Mouse (Mus musculus) thymus, postnatal 36 days (tissue): ENCODE results near the gene Gja8.
A peak's percentile ranks its signal among the peaks of the same experiment; 100 is the strongest.

Source experiments
- DNase-seq, 2 experiments: peaks; one replicate each; pipeline ENCODE4 v3.0.0; 2022; ENCODE audit warnings: mixed read lengths in 2 of 2

Gja8 gene

DNA sequence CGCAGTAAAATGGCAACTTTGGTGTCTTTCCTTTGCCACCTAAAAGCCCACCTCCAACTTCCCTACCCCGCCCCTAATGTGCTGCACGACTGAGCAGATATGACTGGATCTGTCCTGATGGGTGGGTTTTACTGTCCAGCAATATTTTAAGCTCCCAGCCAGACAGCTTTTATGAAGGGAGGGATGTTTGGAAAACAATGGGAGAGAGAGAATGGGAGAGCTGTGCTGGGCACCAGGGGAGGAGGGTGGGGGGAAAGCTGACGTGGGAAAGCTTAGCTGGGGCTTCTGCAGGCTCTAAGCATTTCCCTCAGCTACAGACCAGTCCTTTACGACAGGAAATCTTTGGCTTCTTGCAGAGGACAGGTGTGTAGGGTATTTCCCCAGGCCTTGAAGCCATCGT, at the start of gene Gja8:
Gene Gja8, minus strand, starts transcription at position 101 of the 400 bp plus-strand sequence.
- DNase-seq = no peak

DNA sequence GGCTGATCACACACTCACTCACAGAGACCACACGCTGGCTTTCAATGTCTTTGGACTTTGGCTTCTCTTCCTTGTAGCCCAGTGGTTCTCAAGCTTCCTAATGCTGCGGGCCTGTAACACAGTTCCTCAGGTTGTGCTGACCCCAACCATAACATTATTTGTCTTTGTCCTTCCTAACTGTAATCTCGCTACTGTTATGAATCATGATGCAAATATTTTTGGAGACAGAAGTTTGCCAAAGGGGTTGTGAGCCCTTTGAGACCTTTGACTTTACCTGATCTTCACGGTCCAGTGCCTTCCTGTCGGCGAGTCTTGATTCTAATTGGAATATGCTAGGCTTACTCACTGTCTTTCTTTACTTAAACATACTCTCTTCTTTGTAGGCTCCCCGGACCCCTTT, 48.6 kb upstream of the Gja8 start:
- no peak for DNase-seq

DNA sequence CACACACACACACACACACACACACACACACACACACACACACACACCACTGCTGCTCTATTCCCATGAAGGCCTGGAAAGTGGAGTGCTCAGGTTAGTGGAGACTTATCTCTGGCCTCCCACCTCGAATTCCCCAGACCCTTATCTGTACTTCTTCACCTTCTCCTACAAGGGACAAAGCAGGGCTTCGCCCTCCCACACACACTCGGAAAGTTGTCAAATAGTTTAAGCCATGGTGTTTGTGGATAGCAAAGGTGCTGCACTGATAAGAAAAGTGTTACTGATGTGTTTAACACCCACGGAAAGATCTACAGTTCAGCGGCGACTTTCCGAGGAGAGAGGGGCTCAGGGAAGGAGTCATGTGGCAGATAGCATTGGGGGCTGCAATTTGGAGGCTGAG, 45.2 kb upstream of the Gja8 start:
- no peak for DNase-seq

DNA sequence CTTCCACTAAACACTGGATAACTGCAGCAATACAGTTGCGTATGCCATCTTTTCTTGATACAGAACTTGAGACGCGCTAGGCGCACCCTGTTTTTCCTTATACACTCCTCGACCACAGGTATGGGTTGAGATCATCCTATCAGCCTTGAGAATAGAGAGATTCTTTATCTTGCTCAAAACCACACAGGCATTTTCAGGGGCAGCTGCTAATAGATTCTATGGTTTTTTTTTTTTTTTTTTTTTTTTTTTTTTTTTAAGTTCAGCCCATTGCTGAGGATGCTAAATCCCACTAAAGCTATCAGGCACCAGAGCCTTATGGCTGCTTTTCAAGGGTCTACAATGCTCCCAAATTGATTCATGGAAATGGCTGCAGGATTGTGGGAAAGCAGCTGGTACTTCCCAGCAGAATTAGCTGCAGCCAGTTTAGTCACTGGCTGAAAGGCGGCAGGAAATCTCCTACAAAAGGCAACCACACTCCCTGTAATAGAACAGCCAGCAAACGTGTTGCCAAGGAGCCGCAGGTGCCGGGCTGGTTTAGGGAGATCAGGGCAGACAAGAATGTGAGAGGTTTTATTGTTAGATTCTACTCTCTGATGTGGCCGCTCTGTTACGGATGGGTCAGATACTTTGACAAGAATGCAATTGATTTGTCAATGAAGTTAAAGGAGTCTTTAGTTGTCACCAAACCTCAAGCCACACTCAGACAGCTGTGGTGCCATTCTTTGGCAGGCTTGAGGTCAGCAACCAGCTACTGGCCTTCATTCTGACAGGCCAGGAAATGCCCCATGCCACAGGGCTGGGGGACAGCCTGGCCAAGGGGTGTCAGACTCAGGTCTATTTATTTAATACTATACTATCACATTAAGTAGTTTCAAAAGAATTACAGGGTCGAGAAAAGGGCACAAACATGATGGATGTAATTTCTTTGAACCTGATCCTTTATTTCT, 37.5 kb upstream of the Gja8 start:
- no peak for DNase-seq

DNA sequence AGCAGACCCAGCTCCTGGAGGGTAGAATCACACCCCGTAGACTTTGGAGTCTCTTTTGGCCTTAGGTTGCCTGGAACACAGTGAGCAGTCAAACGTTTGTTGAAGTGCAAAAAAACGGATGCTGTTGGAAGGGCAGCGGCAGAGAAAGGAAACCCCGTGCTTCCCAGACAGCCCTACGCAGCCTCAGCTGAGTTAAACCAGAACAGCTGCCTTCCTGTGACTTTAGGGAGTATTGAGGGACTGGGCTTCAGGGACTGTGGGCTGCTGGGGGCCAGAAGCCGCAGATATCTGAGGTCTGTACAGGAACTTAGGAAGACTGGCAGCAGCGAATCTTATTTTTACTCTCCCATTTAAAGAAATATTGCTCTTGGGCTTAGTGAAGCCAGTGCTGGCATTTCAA, 34.8 kb upstream of the Gja8 start:
- DNase-seq = no peak

DNA sequence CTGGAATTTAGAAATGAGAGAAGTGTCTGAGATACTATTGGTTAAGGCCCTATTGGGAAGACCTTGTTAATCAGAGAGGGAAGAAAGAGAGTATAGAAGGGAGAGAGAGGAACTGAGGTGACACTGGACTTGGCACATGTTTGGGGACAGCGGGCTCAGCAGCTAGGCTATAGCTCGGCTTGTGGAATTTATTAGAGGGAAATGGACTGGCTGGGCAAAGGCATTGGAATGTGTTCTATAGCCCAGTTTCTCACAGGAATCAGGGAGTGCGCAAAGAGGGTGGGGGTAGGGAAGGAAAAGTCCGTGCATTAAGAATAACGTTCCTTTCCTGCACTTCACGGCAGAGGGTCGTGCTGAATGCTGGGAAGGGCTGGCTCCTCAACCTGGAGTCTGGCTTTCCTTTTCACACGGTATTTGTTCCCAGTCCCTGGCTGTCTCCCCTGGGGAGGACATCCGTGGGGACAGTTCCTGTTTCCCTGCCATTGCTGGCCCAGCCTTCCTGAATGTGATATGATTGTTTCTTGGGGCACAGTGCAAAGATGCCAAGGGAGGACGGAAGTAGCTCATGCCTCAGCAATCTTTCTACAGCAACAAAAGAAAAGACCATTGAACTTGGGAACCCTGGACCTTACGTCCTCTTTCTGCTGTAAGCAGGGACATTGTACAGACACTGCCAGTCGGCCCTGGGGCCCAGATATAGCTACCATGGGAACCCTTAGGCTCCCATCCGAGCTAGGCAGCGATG, 27.8 kb upstream of the Gja8 start:
- no peak for DNase-seq

DNA sequence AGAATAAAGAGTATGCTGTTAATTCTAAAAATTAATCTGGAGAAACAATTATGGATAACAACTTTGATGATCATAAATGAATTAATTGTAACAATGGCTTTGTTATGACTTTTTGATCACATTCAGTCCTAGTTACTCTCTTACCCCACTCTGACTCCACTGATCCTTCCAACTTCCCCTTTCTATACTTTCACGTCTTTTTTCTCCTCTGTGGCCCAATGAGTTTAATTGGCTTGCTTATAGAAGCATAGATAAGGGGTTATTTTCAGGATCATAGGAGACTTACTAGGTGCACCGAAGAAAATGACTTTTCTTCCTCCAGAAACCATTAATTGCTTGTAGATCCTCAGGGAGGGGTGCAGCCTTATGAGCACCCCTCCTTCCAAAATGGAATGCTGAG, 16.9 kb upstream of the Gja8 start:
- no peak for DNase-seq

DNA sequence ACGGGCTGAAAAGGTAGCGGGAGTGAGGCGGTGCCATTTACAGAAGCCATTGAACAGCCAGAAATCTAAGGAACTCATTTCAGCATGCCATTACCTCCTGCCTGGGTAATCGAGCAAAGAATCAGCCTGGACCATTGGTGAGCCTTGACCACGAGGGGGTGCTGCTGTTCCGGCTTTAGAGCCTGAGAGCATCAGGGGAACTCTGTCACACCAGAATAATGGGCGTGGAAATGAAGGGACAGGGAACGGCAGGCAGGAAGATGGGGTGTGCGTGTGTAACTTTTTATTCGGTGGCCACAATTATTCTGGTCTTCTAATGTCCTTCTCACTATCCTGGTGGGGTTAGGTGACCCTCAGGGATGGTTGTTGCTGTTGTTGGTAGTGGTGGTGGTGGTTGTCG, 12.9 kb upstream of the Gja8 start:
- DNase-seq = peak; percentile 80 to 85

DNA sequence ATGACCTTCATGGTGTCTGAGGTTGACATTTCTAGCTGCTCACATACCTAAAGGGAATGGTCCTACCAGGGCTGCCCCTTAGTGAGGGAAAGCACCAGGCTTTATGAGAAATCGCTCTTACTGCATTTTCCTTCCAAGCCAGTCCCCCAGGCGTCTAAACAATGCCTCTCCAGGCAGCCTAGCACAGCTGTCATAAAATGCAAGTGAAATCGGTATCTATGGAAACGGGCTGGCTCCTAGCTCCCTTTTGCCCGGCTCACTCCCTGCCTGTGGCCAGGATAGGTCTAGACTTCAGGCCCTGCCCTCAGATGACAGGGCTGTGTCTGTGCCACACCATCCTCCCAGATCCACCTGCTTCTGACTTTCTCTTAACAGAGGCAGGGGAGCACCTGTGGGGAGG, 11.8 kb upstream of the Gja8 start:
- no peak for DNase-seq

DNA sequence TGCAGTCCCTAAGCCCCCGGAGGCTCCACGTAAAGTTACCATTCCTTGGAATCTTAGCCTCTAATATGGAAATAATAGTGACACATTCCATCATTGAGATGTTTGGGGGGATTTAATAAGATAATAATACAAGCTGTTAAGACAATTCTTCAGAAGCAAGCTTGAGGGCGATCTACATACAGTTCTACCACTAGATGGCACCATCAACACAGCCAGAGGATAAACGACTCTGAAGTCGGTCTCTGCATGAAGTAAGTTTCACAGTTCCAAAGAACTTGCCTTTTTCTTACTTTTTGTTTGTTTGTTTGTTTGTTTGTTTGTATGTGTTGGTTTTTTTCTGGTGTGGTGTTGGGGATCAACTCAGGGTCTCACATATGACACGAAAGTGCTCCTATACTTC, 10.4 kb upstream of the Gja8 start:
- no peak for DNase-seq

DNA sequence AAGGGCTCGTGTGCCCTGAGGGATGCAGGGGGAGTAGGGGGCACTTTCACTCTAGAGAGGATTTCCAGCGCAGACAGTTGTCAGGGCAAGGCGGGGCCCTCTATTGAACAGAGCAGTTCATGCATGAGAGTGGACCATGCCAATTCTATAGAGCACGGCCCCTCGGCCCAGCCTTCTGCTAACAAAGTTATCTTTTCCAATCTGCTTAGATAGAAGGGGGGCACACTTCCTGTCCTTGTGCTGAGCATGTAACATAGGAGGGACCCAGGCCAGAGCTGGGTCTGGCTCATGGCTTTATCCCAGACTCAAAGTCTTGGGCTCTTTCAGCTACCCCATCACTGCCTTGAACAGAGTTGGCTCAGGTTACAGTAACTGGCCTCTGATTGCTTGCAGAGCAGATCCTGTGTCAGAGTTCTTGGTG, 5.5 kb upstream of the Gja8 start:
- DNase-seq = no peak

DNA sequence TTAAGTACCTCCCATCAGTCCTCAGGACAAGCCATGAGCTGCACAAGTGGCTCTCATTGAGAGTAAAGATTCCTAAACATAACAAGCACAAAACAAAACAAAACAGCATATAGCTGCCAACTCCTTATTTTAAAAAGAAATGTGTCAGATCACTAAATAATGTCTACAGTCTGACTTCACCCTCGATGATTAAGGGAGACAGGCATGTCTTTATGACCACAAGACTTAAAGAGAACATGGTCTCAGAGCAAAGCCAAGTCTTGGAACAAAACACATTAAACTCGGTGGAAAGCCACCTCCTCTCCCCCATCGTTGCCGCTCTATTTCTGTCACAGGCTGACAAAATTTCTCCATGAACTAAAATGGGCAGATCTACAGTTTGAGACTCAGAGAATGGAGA, 1.2 kb downstream of the Gja8 start:
- DNase-seq = no peak

DNA sequence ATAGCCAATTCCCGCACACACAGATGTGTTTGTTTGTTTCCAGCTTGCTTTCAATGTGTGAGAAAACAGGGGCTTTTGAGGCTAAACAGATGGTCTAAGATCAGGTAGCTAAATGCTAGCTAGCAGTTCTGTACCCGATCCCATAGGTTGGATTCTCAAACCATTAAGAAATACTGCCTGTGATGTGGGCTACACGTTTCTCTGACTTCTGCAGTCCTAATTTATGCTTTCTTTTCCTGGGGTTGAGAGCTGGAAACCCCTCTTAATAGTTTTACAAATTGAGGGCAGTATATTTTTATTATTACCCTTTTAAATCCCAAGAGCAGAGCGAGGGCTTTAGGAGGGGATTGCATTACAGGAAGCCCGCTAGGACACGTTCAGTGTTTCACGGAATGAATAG, 4.8 kb downstream of the Gja8 start:
- no peak for DNase-seq

DNA sequence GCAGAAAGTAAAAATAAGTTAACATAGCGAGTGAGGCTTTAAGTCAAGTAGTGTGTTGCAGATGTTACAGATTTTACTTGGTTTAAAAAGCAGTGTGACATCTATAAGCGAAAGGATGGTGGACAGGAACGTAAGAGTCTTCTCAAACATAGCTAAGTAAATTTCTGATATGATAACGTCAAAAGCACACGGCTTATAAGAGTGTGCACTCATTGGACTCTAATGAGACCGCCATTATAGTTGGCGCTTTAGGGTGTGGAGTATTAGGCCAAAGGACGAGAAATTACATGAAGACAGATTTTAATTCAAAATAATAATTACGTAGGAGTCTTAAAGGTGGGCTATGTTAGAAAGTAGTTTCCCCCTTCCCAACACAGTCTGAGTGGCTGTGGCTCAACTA, 20.2 kb downstream of the Gja8 start:
- no peak for DNase-seq

DNA sequence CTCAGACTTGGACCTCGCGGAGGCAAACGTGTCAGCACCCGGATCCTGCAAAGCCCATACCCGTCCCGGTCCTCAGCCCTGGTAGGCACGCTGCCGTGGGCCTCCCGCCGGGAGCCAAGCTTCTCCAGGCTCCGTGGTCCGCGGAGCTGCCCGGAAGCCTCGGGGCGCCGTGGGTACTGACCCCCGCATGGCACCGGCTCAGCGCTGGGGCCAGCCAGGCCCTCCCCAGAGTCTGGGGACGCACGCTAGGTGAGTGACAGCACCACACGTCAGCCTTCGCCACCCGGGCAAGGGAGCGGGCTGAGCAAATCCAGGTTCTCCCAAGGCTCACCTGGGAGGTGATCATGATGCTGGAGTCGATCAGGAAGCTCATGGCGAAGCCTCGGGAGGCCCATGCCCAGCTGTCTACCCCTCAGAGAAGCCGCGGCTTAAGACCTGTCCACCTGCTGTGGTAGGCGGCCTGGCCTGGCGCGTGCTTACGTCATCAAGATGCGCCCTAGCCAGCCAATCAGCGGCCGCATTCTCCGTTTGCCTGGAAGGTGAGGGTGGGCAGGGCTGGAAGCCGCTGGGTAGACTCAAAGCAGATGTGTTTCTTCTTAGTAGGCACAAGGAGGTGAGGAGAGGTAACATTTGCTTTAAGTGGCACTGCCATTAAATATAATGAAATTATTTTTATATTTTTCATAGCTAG, 20.8 kb downstream of the Gja8 start, which contains the start of gene Gpr89:
Gene Gpr89, minus strand, starts transcription at position 496 of the 691 bp plus-strand sequence.
- DNase-seq = peak; percentile 92 to 93

DNA sequence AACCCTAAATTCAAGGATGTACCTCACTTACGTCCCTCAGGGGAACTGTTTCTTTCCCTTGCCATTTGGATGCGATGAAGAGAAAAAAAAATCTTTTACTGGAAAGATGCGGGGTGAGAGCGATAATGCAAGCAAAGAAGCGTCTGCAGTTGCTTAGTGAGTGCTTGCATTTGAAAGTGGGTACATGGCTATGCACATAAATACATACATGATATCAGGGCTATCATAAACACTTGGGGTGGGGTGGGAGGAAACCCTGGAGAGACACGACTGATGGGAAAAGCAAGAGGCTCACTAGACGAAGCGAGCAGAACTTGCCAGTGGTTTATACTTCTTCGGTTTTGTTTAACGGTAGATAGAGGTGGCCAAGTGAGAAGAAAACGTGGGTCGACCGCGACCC, 21.4 kb downstream of the Gja8 start, which contains the start of gene Gja5:
Gene Gja5, plus strand, starts transcription at position 301 of the 400 bp plus-strand sequence.
- DNase-seq = no peak

DNA sequence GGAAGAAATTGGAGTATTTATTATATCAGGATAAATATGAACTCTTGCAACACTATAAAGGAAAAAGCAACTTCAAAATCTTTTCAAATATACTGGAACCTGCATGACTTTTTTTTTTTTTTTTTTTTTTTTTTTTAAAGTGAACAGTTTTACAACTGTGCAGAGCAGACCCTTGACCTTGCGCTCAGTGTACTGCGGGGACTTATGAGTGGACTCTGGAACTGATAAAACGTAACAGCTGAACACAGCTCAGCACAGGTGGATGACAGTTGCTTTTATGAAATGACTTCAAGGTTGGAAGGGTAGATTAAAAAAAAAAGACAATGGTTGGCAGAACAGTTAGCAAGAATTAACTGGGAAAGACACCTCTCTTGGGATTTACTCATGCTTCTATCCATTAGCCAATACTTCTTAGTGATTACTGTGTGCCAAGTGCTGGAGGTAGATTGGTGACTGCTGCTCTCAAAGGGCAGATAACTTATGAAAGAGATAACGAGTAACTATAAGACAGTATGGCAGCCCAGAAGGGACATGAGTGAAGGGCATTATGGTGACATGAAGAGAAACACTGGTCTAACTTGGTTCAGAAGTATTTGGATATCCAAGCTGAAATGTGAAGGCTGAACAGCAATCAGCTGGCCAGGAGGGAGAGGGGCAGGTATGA, 23.4 kb downstream of the Gja8 start:
- DNase-seq = no peak

DNA sequence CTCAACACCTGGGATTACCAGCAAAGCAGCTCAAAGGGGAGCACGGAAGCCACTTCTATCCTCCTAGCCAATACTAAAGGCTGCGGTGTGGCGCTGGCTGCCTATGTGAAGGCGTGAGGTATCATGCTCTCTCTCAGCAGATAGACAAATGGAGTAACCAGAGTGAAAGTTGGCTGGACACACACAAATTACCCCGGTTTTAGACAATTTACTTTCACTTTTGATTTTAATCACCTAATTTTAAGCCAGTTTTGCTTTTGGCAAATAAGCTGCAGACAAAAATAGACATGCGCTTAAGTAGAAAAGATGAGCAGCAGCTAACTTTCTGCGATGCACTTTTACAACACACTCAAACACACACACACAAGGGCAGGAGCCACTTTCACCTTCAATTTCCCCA, 42.1 kb downstream of the Gja8 start:
- no peak for DNase-seq

DNA sequence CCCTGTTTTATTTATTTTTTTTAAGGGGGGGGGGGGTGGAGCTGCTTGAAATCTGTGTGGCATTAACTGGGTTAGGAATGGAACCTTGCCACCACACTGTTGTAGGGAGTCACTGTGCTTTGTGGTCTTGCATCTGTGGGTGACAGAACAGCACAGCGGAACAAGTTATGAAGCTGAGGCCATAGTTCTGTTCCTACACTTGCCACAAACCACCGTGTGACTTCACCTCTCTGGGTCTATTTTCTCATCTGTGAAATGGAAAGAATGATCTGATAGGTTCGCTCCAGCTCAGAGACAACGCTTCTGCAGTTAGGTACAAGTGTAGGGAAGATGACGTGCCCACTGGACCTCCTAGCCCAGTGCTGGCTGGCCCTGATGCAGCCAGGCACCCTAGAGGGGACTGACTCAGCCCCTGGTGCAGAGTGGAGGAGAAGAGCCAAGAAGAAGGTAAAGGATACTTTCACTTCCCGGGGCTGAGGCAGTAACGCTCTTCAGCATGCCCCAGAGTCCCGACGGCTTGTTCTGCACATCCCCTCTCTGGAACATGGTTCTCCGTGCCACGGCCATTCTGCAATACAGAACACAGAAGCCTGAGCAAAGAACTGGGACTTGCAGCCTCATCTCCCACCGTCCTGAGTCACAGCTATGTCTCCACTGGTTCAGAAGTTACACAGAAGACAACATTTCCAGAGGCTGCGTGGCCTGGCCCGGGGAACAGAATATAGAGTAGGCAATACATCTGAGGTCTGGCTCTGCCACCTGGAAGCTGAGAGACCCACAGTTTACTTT, 43.6 kb downstream of the Gja8 start:
- no peak for DNase-seq

DNA sequence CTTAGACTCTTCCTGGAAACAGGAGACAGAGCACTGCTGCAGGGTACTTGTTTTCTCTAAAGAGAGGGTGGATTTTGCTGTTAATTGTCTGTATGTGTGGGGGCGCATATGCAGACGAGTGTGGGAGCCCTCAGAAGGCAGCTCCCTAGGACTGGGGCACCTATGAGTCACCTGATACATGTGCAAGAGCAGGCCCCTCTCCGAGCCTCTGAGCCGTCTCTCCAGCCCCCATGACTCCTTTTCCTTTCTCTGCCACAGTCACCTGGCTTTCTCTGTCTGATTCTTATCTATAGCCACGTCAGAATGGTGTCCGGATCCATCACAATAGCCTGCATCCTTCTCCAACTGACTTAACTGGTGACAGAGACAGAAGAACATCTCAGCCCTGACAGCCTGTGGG, 44.3 kb downstream of the Gja8 start:
- DNase-seq = no peak

DNA sequence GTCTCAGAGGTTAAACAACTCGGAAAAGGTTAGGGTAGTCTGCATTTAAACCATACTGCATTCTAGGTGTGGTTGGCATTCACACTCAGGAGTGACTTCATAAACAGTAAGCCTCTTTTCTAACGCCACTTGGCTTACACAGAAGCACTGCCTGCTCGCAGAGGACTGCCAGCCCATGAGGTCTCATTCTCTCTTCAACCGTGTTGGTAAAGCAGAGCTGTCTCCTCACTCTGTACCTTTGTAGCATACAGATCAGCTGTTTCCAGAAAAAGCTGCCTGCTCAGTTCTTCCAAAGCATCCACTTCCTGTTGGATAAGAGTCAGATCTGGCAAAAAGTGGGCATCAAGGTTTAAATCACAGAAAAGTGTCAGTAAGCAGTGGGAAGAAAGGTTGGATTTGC, 45.4 kb downstream of the Gja8 start:
- no peak for DNase-seq

DNA sequence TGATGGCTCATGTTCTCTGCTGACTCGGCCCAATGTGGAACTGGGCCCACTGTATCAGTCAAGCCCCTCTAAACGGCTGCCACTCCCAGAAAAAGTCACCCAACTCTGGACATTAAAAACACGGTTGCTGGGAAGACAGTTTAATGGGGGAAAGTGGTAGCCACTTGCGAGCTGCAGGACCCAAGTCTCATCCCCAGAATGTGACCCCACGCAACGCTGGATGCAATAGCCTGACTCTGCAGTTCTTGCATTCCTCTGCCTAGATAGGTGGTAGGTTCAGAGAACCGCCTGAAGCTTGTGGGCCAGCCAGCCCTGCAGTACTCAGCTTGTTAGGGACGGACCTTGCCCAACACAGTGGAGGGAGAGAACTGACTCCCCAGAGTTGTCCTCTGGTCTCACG, 46.3 kb downstream of the Gja8 start:
- DNase-seq = no peak
